Mouse (Mus musculus) MEL (cell line): ENCODE measurements at regions not wholly inside any gene's neighbourhood (a gene's known extent, or its start where the extent isn't known, plus 50 kb on each side); places are given as distances from the start of the nearest gene placed in this dataset.

Experiments
- CTCF ChIP-seq, 3 experiments: IDR thresholded peaks in 2 of 3; conservative IDR thresholded peaks in 1 of 3; 2 replicates each; pipeline ENCODE4 v1.5.1; 2011 to 2012; ENCODE audit warnings: low read length in 3 of 3, low read depth in 2 of 3, mild to moderate bottlenecking in 2 of 3, improper control_type of control experiment in 1 of 3, inconsistent platforms in 1 of 3, mixed read lengths in 1 of 3, moderate library complexity in 1 of 3; ENCODE audit not compliant: control insufficient read depth in 1 of 3, insufficient read depth in 1 of 3, poor library complexity in 1 of 3, severe bottlenecking in 1 of 3
- ELF1 ChIP-seq: IDR thresholded peaks from 2 replicates; pipeline ENCODE4 v1.6.1; 2014; ENCODE audit warnings: low read depth, mild to moderate bottlenecking, inconsistent platforms, low read length, improper control_type of control experiment, moderate library complexity
- EP300 ChIP-seq, 2 experiments: IDR thresholded peaks; 2 replicates each; pipeline ENCODE4 v1.6.1; 2011; ENCODE audit warnings: improper control_type of control experiment in 2 of 2, low read length in 2 of 2, low read depth in 1 of 2, mild to moderate bottlenecking in 1 of 2
- ETS1 ChIP-seq: IDR thresholded peaks from 2 replicates; pipeline ENCODE4 v1.6.1; 2012; ENCODE audit warnings: low read depth, mild to moderate bottlenecking, inconsistent platforms, low read length, improper control_type of control experiment, moderate library complexity
- GATA1 ChIP-seq: IDR thresholded peaks from 2 replicates; pipeline ENCODE4 v1.6.1; 2011; ENCODE audit warnings: low read depth, low read length, improper control_type of control experiment
- MXI1 ChIP-seq: IDR thresholded peaks from 2 replicates; pipeline ENCODE4 v1.6.1; 2011; ENCODE audit warnings: mild to moderate bottlenecking, low read depth, low read length, improper control_type of control experiment
- NELFE ChIP-seq: IDR thresholded peaks from 2 replicates; pipeline ENCODE4 v1.6.1; 2011; ENCODE audit warnings: low read depth, low read length, improper control_type of control experiment
- POLR2A ChIP-seq, 2 experiments: IDR thresholded peaks; 2 replicates each; pipeline ENCODE4 v1.6.1; 2011 to 2012; ENCODE audit warnings: low read length in 2 of 2, mild to moderate bottlenecking in 2 of 2, control low read depth in 1 of 2, improper control_type of control experiment in 1 of 2, low read depth in 1 of 2, moderate library complexity in 1 of 2; ENCODE audit not compliant: control insufficient read depth in 1 of 2, insufficient read depth in 1 of 2, poor library complexity in 1 of 2
- POLR2AphosphoS2 ChIP-seq: IDR thresholded peaks from 2 replicates; pipeline ENCODE4 v1.6.1; 2011; ENCODE audit warnings: low read length, improper control_type of control experiment
- RAD21 ChIP-seq: IDR thresholded peaks from 2 replicates; pipeline ENCODE4 v1.6.1; 2011; ENCODE audit warnings: mild to moderate bottlenecking, low read depth, low read length, improper control_type of control experiment
- SIN3A ChIP-seq: IDR thresholded peaks from 2 replicates; pipeline ENCODE4 v1.6.1; 2012; ENCODE audit warnings: low read length, improper control_type of control experiment, inconsistent platforms
- TAL1 ChIP-seq: IDR thresholded peaks from 2 replicates; pipeline ENCODE4 v1.6.1; 2012; ENCODE audit warnings: mild to moderate bottlenecking, inconsistent platforms, low read length, moderate library complexity, mixed read lengths
- TBP ChIP-seq: IDR thresholded peaks from 2 replicates; pipeline ENCODE4 v1.8.0; 2011; ENCODE audit warnings: low read depth, low read length, improper control_type of control experiment
- ZMIZ1 ChIP-seq: IDR thresholded peaks from 2 replicates; pipeline ENCODE4 v1.6.1; 2012; ENCODE audit warnings: low read depth, mild to moderate bottlenecking, inconsistent platforms, low read length, improper control_type of control experiment, moderate library complexity

- TF ChIP-seq CTCF (IDR thresholded peaks at IDR 0.05 in 2 of 3, conservative IDR thresholded peaks at IDR 0.05 in 1 of 3; ENCODE audit: control insufficient read depth in 1 of 3, insufficient read depth in 1 of 3, low read depth in 2 of 3, low read length in 3 of 3, poor library complexity in 1 of 3, severe bottlenecking in 1 of 3) (no peak), TBP (no peak), POLR2A (IDR thresholded peaks at IDR 0.05; ENCODE audit: control insufficient read depth in 1 of 2, insufficient read depth in 1 of 2, low read depth in 1 of 2, low read length in 2 of 2, poor library complexity in 1 of 2) (no peak), RAD21 (no peak), SIN3A (no peak), ZMIZ1 (no peak), GATA1 (no peak), ETS1 (no peak), ELF1 (no peak), NELFE (no peak), POLR2AphosphoS2 (no peak), TAL1 (no peak), MXI1 (no peak), EP300 (IDR thresholded peaks at IDR 0.05; ENCODE audit: low read depth in 1 of 2, low read length in 2 of 2) (no peak)
Observed at GRCm38 (mm10) chr16:29711386-29711785, 132.3 kb downstream of the Opa1 start.
